Mouse (Mus musculus): Measurements from ENCODE around the gene Zfp708. TPM values are rescaled to one million over a fixed set of nuclear protein-coding genes. Genes with fewer than 3 reads are reported as not detected.
A peak's percentile ranks its signal among the peaks of the same experiment; 100 is the strongest.

Gene Zfp708
- polyA plus RNA-seq, 1 experiment: 0.23 TPM

DNA sequence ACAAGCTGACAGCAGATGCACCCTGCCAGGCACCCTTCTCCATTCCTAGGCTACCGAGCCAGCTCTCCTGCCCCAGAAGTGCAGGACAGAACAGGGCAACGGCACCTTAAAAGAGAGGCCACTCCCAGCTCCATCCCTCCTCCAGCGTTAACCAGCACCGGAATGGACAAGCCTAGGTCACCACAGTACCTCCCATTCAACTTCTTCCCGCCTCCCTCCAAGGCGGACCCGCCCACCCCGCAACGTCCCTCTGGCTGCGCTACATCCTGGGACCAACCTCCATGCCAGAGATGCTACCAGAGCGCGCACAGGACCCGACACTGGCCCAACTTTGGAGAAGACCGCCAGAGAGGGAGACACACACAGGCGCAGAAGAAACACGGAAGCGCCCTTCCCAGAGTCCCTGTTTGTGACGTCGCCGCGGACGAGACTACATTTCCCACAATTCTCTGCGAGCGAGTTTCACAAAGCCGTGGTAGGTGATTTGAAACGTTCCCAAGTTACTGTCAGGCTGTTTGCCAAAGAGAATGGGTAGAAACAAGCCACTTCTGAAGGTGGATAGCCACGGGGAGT, 36.9 kb downstream of the Zfp708 start, which contains the start of gene Zfp712:
Zfp712 (minus strand) TSS at position 385 of the 573 bp plus-strand sequence.
- Histone ChIP-seq H3K79me3 (ENCODE audit: low read depth) (no peaks in the 10 kb centered on the region), H3ac (ENCODE audit: control insufficient read depth, insufficient read length, low read depth) (peak within 1 kb of the TSS; percentile 66), H3K36me3 (ENCODE audit: control insufficient read depth, insufficient read depth) (no peaks in the 10 kb centered on the region), H3K4me3 (ENCODE audit: insufficient read depth, poor library complexity, severe bottlenecking) (peak within 1 kb of the TSS; percentile 33), H3K79me2 (ENCODE audit: control insufficient read depth, insufficient read depth) (no peaks in the 10 kb centered on the region), H3K27me3 (ENCODE audit: control insufficient read depth, insufficient read depth, insufficient read length) (no peaks in the 10 kb centered on the region)
- TF ChIP-seq USF1 (IDR thresholded peaks at IDR 0.05; ENCODE audit: low read depth): no peak
- TF ChIP-seq MYOG (IDR thresholded peaks at IDR 0.05; ENCODE audit: control insufficient read depth, extremely low read depth, insufficient read length): no peak
- no peak for TF ChIP-seq CTCF (IDR thresholded peaks at IDR 0.05; ENCODE audit: control insufficient read depth, insufficient read depth, insufficient read length)
- no peak for TF ChIP-seq MAX (IDR thresholded peaks at IDR 0.05)
- TF ChIP-seq CEBPB (IDR thresholded peaks at IDR 0.05; ENCODE audit: low read depth): no peak
- no peak for TF ChIP-seq FOSL1 (IDR thresholded peaks at IDR 0.05; ENCODE audit: insufficient read depth, low read length, poor library complexity, severe bottlenecking)
- TF ChIP-seq MYOD1 (IDR thresholded peaks at IDR 0.05; ENCODE audit: control insufficient read depth, insufficient read length, low read depth): no peak

- peak overlapping the region; percentile 33 for H3K4me3 ChIP-seq (ENCODE audit: insufficient read depth, poor library complexity, severe bottlenecking)
- H3K79me3 ChIP-seq (ENCODE audit: low read depth): no peaks in the 10 kb centered on the region
- TF ChIP-seq CEBPB (IDR thresholded peaks at IDR 0.05; ENCODE audit: low read depth) (no peak), MYOG (IDR thresholded peaks at IDR 0.05; ENCODE audit: control insufficient read depth, extremely low read depth, insufficient read length) (no peak), MAX (IDR thresholded peaks at IDR 0.05) (no peak), FOSL1 (IDR thresholded peaks at IDR 0.05; ENCODE audit: insufficient read depth, low read length, poor library complexity, severe bottlenecking) (no peak), CTCF (IDR thresholded peaks at IDR 0.05; ENCODE audit: control insufficient read depth, insufficient read depth, insufficient read length) (no peak), MYOD1 (IDR thresholded peaks at IDR 0.05; ENCODE audit: control insufficient read depth, insufficient read length, low read depth) (no peak), USF1 (IDR thresholded peaks at IDR 0.05; ENCODE audit: low read depth) (no peak)
- H3K27me3 ChIP-seq (ENCODE audit: control insufficient read depth, insufficient read depth, insufficient read length): no peaks in the 10 kb centered on the region
- no peaks in the 10 kb centered on the region for H3K36me3 ChIP-seq (ENCODE audit: control insufficient read depth, insufficient read depth)
- peak overlapping the region; percentile 56 for H3ac ChIP-seq (ENCODE audit: control insufficient read depth, insufficient read length, low read depth)
- no peaks in the 10 kb centered on the region for H3K79me2 ChIP-seq (ENCODE audit: control insufficient read depth, insufficient read depth)
Observed at GRCm38 (mm10) chr13:67060161-67060785, 37.5 kb downstream of the Zfp708 start.

Other genes with a start within 250 kb of the Zfp708 start
- 0.30 TPM for gene Gm10767, start 193.1 kb downstream of the Zfp708 start, polyA plus RNA-seq (2012; fragmentation: generic; extraction: Trizol)
- 0.09 TPM for gene Zfp712, start 36.8 kb downstream of the Zfp708 start, polyA plus RNA-seq (2012; fragmentation: generic; extraction: Trizol)
- 0.91 TPM for gene Gm28557, start 10.6 kb upstream of the Zfp708 start, polyA plus RNA-seq (2012; fragmentation: generic; extraction: Trizol)
- gene Rslcan18, start 18.3 kb upstream of the Zfp708 start, polyA plus RNA-seq (2012; fragmentation: generic; extraction: Trizol): 0.08 TPM
- 0.40 TPM for gene Zfp759, start 23.7 kb upstream of the Zfp708 start, polyA plus RNA-seq (2012; fragmentation: generic; extraction: Trizol)
- 0.66 TPM for gene Rsl1, start 75.2 kb upstream of the Zfp708 start, polyA plus RNA-seq (2012; fragmentation: generic; extraction: Trizol)
- 0.08 TPM for gene Zfp455, start 96.5 kb upstream of the Zfp708 start, polyA plus RNA-seq (2012; fragmentation: generic; extraction: Trizol)
- 0.32 TPM for gene Zfp458, start 180.5 kb upstream of the Zfp708 start, polyA plus RNA-seq (2012; fragmentation: generic; extraction: Trizol)
- gene Zfp457, start 208.5 kb upstream of the Zfp708 start, polyA plus RNA-seq (2012; fragmentation: generic; extraction: Trizol): 0.12 TPM
- gene Zfp595, start 234.6 kb upstream of the Zfp708 start, polyA plus RNA-seq (2012; fragmentation: generic; extraction: Trizol): 0.54 TPM